Mouse (Mus musculus): ENCODE data around the gene Dazap1.
A peak's percentile ranks its signal among the peaks of the same experiment; 100 is the strongest.
"Not testable (repeated sequence)": the region's sequence is repeated elsewhere in the genome, so short reads cannot be mapped to it uniquely, and the experiment has no call there.

Dazap1 gene

DNA sequence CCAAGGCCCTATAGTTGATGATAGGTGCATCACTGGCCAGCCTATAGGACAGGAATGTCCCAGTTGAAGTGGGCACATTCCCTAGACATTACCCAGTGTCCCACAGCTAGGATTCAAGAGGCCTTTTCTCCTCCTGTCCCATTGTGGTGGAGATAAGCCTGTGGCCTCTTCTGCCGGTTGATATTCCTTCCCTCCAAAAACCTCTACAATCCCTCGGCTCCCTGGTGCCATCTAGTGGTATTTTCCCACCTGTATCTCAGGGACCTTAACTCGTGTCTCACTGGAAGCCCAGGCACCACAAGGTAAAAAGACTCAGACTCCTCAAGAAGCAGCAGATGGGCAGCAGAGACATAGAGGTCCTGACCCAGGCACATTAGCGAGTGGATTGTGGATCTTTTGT, 15.7 kb upstream of the Dazap1 start:
- H3K27me3 ChIP-seq (ENCODE audit: insufficient read depth, low read length), result no peaks in the 10 kb centered on the region
- peaks cover 47% of the 10 kb centered on the region for H3K36me3 ChIP-seq (ENCODE audit: insufficient read depth, low read length)
- no peak overlapping the region for H3K4me3 ChIP-seq (replicated peaks; ENCODE audit: low read length)
- TF ChIP-seq CTCF (conservative IDR thresholded peaks at IDR 0.05; ENCODE audit: low read length) (peak; percentile 89), NANOG (IDR thresholded peaks at IDR 0.05; ENCODE audit: borderline replicate concordance, low read length) (no peak)
- H3K9me3 ChIP-seq (ENCODE audit: low read length), result no peaks in the 10 kb centered on the region
- peaks cover 41% of the 10 kb centered on the region for H3K4me1 ChIP-seq (replicated peaks; ENCODE audit: low read depth, low read length)

DNA sequence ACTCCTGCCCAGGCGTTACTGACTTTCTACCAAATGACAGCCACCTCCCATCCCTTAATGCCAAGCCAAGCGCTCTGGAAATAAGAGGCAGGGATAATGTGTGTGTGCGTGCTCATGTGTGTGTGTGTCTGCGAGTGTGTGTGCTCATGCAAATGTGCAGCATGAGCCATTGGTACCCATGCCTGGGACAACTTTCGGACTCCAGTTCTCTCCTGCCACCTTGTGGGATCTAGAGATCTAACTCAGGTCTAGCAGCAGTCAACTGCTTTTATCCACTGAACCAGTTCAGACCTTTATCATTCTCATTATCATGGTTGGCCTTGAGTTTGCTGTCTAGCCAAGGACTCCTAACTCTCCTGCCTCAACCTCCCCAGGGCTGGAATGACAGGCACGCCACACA, 13.4 kb upstream of the Dazap1 start:
- peak overlapping the region; percentile 99; the same call in 1 of the 2 replicates for H3K4me3 ChIP-seq (replicated peaks; ENCODE audit: low read length)
- H3K36me3 ChIP-seq (ENCODE audit: insufficient read depth, low read length), result peaks cover 45% of the 10 kb centered on the region
- no peaks in the 10 kb centered on the region for H3K9me3 ChIP-seq (ENCODE audit: low read length)
- TF ChIP-seq POU5F1 (IDR thresholded peaks at IDR 0.05; ENCODE audit: borderline replicate concordance, low read length), result no peak
- TF ChIP-seq NANOG (IDR thresholded peaks at IDR 0.05; ENCODE audit: borderline replicate concordance, low read length), result no peak
- TF ChIP-seq CTCF (conservative IDR thresholded peaks at IDR 0.05; ENCODE audit: low read length), result 0 out of 2 replicates have a peak, but pooled peaks have one; percentile 7
- H3K4me1 ChIP-seq (replicated peaks; ENCODE audit: low read depth, low read length), result peaks cover 50% of the 10 kb centered on the region
- H3K27me3 ChIP-seq (ENCODE audit: insufficient read depth, low read length), result no peaks in the 10 kb centered on the region

DNA sequence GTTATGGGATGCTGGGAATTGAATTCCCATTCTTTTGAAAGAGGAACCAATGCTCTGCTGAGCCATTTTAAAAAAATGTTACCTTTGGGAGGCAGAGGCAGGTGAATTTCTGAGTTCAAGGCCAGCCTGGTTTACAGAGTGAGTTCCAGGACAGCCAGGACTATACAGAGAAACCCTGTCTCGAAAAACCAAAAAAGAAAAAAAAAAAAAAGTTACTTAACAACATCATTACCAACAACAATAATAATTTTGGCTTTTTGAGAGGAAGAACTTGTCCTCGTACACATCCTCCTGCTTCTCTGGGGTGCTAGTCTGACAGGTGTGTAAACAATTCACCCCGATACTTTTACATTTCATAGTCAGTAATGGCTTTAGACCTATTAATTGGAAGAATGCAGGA, 12.8 kb upstream of the Dazap1 start:
- Histone ChIP-seq H3K4me1 (replicated peaks; ENCODE audit: low read depth, low read length) (peaks cover 53% of the 10 kb centered on the region), H3K36me3 (ENCODE audit: insufficient read depth, low read length) (peaks cover 45% of the 10 kb centered on the region), H3K4me3 (replicated peaks; ENCODE audit: low read length) (peak overlapping the region; percentile 99)
- H3K27me3 ChIP-seq (ENCODE audit: insufficient read depth, low read length); H3K9me3 ChIP-seq (ENCODE audit: low read length): not testable (repeated sequence)

DNA sequence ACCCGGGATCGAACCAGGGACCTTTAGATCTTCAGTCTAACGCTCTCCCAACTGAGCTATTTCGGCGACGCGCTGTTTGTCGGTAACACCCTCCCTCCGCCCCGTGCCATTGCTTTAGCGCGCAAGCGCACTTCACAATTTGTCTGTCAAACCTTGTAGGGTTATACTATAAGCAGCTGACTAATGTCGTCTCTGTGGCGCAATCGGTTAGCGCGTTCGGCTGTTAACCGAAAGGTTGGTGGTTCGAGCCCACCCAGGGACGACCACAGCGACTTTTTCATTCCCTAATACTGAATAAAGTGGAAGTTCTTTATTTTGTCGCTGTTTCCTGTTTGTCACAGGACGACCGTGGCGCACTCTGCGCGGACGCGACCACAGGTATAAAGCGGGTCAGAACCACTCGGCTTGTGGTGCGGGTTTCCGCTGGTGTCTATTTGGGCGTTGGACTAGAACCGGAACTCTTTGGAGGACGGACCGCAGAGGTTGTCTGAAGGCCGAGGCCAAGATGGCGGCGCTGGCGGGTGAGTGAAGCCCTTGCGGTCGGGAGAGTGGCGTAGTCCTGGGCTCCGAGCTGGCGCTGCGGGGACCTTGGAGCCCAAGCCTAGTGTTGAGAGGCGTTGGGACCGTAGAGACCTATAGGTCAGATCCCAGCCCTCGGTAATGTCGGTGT, 12.2 kb upstream of the Dazap1 start, which contains the start of gene Ndufs7:
Ndufs7 (plus strand) TSS at position 151 of the 670 bp plus-strand sequence.
- Histone ChIP-seq H3K9me3 (ENCODE audit: low read length) (no peaks in the 10 kb centered on the region), H3K36me3 (ENCODE audit: insufficient read depth, low read length) (peaks cover 45% of the 10 kb centered on the region), H3K4me3 (replicated peaks; ENCODE audit: low read length) (peak within 1 kb of the TSS; percentile 99), H3K27me3 (ENCODE audit: insufficient read depth, low read length) (no peaks in the 10 kb centered on the region), H3K4me1 (replicated peaks; ENCODE audit: low read depth, low read length) (peaks cover 59% of the 10 kb centered on the region)
- no peak for TF ChIP-seq POU5F1 (IDR thresholded peaks at IDR 0.05; ENCODE audit: borderline replicate concordance, low read length)
- no peak for TF ChIP-seq CTCF (conservative IDR thresholded peaks at IDR 0.05; ENCODE audit: low read length)
- TF ChIP-seq NANOG (IDR thresholded peaks at IDR 0.05; ENCODE audit: borderline replicate concordance, low read length), result no peak

DNA sequence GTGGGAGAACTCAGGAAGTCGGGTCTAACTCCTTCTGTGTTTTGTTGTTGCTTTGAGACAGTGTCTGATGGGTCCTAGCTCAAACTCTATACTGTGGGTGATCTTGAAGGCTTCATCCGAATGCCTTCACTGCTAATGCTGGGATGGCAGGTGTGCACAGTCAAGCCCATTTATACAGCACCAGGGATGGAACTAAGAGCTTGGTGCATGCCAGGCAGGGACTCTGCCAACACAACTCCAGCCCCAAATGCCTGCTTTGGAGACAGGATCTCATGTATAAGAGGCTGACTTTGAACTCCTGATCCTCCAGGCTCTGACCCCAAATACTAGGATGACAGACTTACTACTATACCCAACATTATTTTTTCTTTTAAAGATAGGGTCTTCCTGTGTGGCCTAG, 11.2 kb upstream of the Dazap1 start:
- no peak for TF ChIP-seq NANOG (IDR thresholded peaks at IDR 0.05; ENCODE audit: borderline replicate concordance, low read length)
- no peak for TF ChIP-seq POU5F1 (IDR thresholded peaks at IDR 0.05; ENCODE audit: borderline replicate concordance, low read length)
- H3K36me3 ChIP-seq (ENCODE audit: insufficient read depth, low read length), result peaks cover 46% of the 10 kb centered on the region
- no peaks in the 10 kb centered on the region for H3K27me3 ChIP-seq (ENCODE audit: insufficient read depth, low read length)
- H3K4me1 ChIP-seq (replicated peaks; ENCODE audit: low read depth, low read length), result peaks cover 66% of the 10 kb centered on the region
- no peaks in the 10 kb centered on the region for H3K9me3 ChIP-seq (ENCODE audit: low read length)
- peak overlapping the region; percentile 99 for H3K4me3 ChIP-seq (replicated peaks; ENCODE audit: low read length)

DNA sequence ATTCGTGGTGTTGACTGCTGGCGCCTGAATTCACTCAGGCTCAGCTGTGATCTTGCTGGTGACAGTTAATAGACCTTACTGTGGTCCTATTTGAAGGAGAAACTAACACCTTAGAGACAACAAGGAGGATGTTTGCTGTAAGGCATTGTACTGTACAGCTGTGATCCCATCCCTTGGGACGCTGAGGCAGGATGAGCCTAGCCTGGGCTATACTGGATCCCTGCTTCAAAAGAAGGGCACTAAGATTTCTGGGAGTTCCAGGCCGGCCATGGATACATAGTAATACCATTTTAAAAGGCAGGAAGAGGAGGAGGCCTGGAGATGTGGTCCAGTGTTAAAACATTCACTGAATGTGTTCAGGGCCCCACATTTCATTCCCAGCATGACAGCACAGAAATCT, 10.7 kb upstream of the Dazap1 start:
- H3K9me3 ChIP-seq (ENCODE audit: low read length), result no peaks in the 10 kb centered on the region
- TF ChIP-seq POU5F1 (IDR thresholded peaks at IDR 0.05; ENCODE audit: borderline replicate concordance, low read length), result no peak
- no peak for TF ChIP-seq NANOG (IDR thresholded peaks at IDR 0.05; ENCODE audit: borderline replicate concordance, low read length)
- no peak for TF ChIP-seq CTCF (conservative IDR thresholded peaks at IDR 0.05; ENCODE audit: low read length)
- peak overlapping the region; percentile 99 for H3K4me3 ChIP-seq (replicated peaks; ENCODE audit: low read length)

DNA sequence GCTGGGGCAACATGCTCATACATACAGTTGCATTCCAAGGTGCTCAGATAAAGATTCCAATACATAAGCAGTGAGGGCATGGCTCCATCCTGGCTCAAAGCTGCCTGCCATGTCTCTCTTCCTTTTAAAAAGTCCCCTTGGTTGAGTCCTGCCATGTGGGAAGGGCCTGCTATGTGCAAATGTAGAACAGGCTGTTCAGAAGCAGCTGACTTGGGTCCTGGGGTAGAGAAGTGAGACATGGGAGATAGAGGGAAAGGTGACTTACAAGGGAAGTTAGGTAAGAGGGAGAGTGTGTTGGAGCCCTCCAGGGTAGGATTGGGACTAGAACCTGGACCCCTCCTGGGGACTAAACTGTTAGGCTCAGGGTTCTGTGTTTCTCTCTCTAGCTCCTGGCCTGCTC, 9.3 kb upstream of the Dazap1 start:
- peaks cover 62% of the 10 kb centered on the region for H3K36me3 ChIP-seq (ENCODE audit: insufficient read depth, low read length)
- H3K4me1 ChIP-seq (replicated peaks; ENCODE audit: low read depth, low read length), result peaks cover 74% of the 10 kb centered on the region
- no peaks in the 10 kb centered on the region for H3K9me3 ChIP-seq (ENCODE audit: low read length)
- TF ChIP-seq POU5F1 (IDR thresholded peaks at IDR 0.05; ENCODE audit: borderline replicate concordance, low read length), result no peak
- no peak for TF ChIP-seq CTCF (conservative IDR thresholded peaks at IDR 0.05; ENCODE audit: low read length)
- no peak for TF ChIP-seq NANOG (IDR thresholded peaks at IDR 0.05; ENCODE audit: borderline replicate concordance, low read length)
- H3K4me3 ChIP-seq (replicated peaks; ENCODE audit: low read length), result no peak overlapping the region
- no peaks in the 10 kb centered on the region for H3K27me3 ChIP-seq (ENCODE audit: insufficient read depth, low read length)

More for the DNA sequence above, 10.7 kb upstream of the Dazap1 start:
- H3K36me3 ChIP-seq (ENCODE audit: insufficient read depth, low read length), result peaks cover 47% of the 10 kb centered on the region
- no peaks in the 10 kb centered on the region for H3K27me3 ChIP-seq (ENCODE audit: insufficient read depth, low read length)
- peaks cover 66% of the 10 kb centered on the region for H3K4me1 ChIP-seq (replicated peaks; ENCODE audit: low read depth, low read length)

DNA sequence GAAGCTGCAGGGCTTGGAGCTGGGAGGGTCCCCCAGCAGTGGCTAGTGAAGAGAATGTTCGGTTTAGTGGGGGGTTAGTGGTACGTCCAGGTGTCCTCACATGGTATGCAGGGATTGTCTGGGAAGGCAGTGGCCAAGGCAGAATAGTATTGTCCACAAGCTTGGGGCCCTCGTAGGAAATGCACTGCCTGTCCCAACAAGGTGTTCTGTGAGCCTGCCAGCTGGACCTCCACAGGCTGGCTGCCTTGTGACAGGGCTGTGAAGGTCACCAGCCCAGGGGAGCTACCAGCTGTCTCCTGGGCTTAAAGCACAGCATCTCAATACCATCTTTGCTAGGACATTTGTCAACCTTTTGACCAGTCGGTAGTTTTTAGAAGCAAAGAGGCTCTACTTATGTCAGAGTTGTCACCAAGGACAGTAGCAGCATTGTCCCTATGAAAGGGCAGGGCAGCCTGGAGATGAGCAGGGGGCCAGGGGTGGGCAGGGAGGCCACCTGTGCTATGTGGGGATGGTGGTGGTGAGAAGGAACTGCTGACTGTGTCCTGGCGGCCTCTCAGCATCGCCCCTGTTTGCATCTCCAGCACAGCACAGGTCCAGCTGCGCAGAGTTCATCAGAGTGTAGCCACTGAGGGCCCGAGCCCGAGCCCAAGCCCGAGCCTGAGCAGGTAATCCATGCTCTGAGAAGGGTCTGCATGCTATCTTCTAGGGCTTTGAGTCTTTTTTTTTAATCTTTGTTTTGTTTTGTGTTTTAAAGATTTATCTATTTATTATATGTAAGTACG, 8.6 kb upstream of the Dazap1 start:
- H3K27me3 ChIP-seq (ENCODE audit: insufficient read depth, low read length), result no peaks in the 10 kb centered on the region
- no peak overlapping the region for H3K4me3 ChIP-seq (replicated peaks; ENCODE audit: low read length)
- peaks cover 68% of the 10 kb centered on the region for H3K36me3 ChIP-seq (ENCODE audit: insufficient read depth, low read length)
- H3K9me3 ChIP-seq (ENCODE audit: low read length), result no peaks in the 10 kb centered on the region
- H3K4me1 ChIP-seq (replicated peaks; ENCODE audit: low read depth, low read length), result peaks cover 78% of the 10 kb centered on the region
- TF ChIP-seq CTCF (conservative IDR thresholded peaks at IDR 0.05; ENCODE audit: low read length), result no peak; the same call in 1 of the 2 replicates
- TF ChIP-seq POU5F1 (IDR thresholded peaks at IDR 0.05; ENCODE audit: borderline replicate concordance, low read length), result no peak
- no peak for TF ChIP-seq NANOG (IDR thresholded peaks at IDR 0.05; ENCODE audit: borderline replicate concordance, low read length)
